Mouse (Mus musculus): Measurements from ENCODE around the gene Tnrc18.
"Not testable (repeated sequence)": the region's sequence is repeated elsewhere in the genome, so short reads cannot be mapped to it uniquely, and the experiment has no call there.

Gene Tnrc18

GRCm38 (mm10) chr5:142817524-142818434 is at the start of gene Tnrc18:
Gene Tnrc18 (minus strand): TSS chr5:142817662.
- DNase-seq (ENCODE audit: low read depth, low spot score): peak; percentile 100

DNA sequence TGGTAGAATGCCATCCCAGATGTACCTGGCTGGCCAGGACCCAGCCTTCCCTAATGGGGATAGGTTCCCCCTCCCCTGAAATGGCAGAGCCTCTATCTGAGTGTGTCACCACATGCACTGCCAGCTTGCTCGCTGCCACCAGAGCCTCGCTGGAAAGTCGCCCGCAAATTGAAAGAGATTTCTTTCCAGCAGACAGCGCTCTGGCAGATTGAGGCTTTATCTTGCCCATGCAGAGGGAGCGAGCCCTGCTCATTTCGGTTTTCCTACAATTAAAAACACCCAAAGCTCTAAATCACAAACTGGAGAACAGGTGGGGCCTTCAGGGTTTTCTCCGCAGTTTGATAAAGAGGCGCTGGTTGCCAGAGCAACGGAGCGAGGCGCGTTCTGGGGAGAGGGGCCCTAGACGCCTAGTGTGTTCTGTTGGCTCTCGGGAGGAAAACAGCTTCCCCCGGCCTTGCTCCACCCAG is 40.3 kb upstream of the Tnrc18 start:
- DNase-seq (ENCODE audit: low read depth, low spot score): peak; percentile 90

DNA sequence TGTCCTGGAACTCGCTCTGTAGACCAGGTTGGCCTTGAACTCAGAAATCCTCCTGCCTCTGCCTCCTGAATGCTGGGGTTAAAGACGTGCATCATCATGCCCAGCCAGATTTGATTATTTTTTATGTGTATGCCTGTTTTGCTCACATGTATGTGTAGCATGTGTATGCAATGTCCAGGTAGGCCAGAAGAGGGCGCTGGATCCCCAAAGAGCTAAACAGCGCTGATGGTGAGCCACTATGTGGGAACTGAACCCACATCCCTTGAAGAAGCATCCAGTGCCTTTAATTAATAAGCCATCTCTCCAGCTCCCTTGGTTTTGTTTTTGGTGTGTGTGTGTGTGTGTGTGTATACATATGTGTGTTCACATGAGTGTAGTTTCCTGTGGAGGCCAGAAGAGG is 38.9 kb upstream of the Tnrc18 start:
- no peak for DNase-seq (ENCODE audit: low read depth, low spot score)

GRCm38 (mm10) chr5:142854877-142855276 is 37.4 kb upstream of the Tnrc18 start:
- peak; percentile 58 for DNase-seq (ENCODE audit: low read depth, low spot score)

DNA sequence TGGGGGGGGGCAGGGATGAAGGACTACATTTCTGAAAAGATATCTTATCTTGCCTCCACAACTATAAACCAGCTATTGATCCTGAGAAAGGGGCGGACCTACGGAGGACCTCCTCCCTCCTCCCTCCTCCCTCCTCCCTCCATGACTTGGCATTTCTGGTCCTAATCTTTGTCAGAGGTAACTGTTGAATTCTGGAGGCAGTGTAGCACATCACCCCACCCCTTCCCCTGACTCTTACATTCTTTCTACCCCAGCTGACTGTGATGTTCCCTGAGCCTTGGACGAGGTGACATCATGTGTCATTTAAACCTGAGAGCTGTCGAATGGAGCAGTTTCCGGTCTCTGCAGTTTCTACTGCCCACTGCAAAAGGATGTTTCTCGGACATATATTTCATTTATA is 36.1 kb upstream of the Tnrc18 start:
- DNase-seq (ENCODE audit: low read depth, low spot score): no peak

- no peak for DNase-seq (ENCODE audit: low read depth, low spot score)
Observed at GRCm38 (mm10) chr5:142851681-142852049, 34.2 kb upstream of the Tnrc18 start.

- DNase-seq (ENCODE audit: low read depth, low spot score): no peak
Observed at GRCm38 (mm10) chr5:142850916-142851680, 33.6 kb upstream of the Tnrc18 start.

DNA sequence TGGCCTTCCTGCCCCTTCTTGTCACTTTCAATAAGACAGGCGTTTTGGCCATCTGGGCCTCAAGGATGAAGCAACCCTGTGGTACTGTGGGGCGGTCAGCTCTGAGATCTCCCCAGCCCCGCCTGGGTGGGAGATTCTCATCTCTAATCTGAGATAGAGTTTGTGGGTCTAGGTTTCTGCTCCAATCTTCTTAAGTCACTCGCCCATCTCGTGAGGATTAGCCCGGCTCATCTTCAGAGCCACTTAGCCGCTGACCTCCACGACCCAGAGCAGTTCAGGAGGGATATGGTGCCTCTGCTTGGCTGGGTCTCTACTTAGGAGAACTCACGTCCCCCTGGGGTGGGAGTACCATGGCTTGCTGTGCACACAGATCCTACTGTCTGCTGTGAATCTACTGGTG is 33.0 kb upstream of the Tnrc18 start:
- DNase-seq (ENCODE audit: low read depth, low spot score): no peak

DNA sequence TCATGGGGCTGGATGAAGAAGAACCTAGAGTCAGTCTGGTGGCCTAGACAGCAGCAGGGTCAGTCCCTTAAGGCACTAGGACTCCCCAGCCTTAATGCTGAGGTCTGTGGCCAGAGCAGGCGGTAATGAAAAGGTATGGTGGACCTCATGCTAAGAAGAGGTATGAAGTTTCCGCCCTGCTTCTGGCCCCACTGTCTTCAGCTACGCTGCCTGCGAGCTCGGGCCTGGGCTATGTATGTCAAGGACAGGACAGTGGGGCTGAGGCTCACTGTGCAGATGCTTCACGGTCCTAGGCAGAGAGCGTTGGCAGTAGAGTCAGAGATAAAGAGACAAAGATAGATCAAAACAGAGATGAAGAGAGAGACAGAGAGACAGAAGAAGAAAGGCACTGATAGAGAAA is 31.4 kb upstream of the Tnrc18 start:
- DNase-seq (ENCODE audit: low read depth, low spot score): no peak

DNA sequence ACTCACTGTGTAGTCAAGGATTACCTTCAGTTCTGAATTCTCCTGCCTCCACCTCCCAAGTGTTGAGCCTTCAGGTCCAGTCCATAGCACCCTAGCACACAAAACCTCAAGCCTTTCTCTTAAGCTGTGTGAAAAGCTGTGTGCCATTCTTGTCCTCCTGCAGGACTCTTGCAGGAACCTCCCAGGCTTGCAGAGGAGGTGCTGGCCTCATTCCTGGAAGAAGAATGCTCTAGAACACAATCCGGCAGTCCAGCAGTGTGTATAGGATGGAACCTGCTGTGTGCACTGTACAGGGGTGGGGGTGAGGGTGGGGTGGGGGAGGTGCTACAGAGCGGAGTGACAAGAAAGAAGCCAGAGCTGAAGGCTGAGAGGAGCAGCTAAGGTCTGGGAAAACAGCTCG is 30.7 kb upstream of the Tnrc18 start:
- peak; percentile 58 for DNase-seq (ENCODE audit: low read depth, low spot score)

DNA sequence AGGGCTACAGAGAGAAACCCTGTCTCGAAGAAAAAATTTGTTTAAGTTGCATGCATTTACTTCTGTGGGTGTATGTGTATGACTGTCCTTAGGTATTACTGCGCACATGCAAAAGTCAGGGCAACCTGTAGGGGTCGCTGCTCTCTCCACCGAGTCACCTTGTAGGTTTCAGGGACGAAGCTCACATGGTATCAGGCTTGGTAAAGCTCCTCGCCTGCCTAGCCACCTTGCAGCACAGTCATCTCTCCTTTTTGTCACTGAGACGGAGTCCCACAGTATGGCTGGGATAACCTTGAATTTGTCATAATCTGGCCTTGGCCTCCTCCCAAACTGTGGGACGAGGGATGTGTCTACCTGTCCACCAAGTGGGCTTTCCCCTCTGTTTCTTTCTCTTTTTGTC is 27.0 kb upstream of the Tnrc18 start:
- peak; percentile 39 for DNase-seq (ENCODE audit: low read depth, low spot score)

DNA sequence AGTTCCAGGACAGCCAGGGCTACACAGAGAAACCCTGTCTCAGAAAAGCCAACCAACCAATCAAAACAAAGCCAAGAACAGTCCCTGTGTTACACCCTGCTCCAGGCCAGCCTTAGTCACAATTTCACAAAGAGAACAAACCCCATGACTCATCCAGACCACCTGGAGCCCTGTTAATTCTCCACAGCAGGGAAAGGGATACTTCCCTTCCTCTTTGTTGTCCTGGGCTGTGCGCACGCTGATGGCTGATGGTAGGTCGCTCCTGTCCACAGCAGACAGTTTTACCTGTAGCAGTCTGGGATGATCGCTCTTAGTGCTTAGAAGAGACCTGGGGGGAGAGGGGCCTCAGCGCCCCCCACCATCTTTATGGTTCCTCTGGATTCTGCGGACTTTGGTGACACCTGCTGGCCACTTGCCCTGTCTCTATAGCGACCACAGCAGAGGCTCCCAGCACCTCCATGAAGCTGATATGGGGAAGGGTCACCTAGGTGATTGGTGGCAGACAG is 24.7 kb upstream of the Tnrc18 start:
- peak; percentile 43 for DNase-seq (ENCODE audit: low read depth, low spot score)

DNA sequence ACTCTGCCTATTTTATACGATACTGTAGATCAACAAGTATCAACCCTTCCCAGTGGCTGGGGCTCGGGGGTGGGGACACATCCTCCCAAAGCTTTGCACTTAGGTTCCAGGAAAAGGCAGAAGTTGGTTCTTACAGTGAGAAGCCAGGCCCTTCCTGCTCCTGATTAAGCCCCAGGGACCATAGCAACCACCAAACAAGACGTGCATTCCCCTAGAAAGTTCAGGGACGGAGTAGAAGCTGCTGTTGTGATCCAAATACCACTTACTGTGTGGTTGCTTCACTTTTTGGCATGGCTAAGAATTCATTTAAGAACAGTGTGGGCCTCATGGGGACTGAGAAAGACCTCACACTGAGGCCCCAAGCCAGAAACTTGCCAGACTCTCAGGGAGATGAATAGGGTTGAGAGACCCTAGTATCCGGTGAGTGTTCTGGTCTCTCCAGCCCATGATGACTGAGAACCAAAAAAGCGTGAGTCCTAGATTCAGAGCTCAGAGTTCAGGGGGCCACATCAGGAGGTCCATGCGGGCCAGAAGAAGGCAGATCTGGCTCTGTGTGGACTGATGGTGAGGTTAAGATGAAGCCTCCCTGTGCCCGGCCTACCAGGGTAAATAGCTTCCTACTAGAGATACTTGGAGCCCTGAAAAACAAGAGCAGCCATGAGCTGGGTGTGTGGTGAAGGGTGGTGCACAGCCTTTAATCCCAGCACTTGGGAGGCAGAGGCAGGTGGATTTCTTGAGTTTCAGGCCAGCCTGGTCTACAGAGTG is 24.1 kb upstream of the Tnrc18 start:
- DNase-seq (ENCODE audit: low read depth, low spot score): no peak

DNA sequence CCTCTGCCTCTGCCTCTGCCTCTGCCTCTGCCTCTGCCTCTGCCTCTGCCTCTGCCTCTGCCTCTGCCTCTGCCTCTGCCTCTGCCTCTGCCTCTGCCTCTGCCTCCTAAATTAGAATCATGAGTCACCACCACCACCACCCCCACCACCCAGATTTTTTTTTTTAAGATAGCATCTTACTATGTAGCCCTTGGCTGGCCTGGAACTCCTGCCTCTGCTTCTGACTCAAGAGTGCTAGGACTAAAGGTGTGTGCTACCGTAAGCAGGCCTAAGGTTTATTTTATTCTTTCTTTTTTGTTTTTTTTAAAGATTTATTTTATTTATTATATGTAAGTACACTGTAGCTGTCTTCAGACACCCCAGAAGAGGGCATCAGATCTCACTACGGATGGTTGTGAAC is 20.0 kb upstream of the Tnrc18 start:
- not testable (repeated sequence) for DNase-seq (ENCODE audit: low read depth, low spot score)

DNA sequence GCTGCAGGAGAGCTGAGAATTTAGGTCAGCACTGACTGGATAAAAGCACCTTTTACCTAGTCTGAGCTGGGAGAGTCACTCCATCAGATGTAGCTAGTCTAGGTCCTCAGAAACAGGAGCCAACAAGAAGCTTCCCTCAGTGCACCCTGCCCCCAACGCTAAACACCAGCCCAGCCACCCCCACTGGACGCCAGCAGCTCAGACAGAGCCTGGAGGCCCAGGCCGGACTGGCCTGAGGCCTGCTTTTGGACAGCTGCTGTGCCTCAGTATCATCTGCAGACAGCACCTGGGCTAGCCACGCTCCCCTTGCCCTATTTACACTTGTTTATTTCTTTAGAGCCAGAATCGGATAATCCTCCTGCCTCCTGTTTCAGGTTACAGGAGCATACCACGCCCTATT is 19.4 kb upstream of the Tnrc18 start:
- DNase-seq (ENCODE audit: low read depth, low spot score): peak; percentile 13

- peak; percentile 54 for DNase-seq (ENCODE audit: low read depth, low spot score)
Observed at GRCm38 (mm10) chr5:142833646-142834438, 16.4 kb upstream of the Tnrc18 start.

- DNase-seq (ENCODE audit: low read depth, low spot score): no peak
Observed at GRCm38 (mm10) chr5:142826131-142826530, 8.7 kb upstream of the Tnrc18 start.

DNA sequence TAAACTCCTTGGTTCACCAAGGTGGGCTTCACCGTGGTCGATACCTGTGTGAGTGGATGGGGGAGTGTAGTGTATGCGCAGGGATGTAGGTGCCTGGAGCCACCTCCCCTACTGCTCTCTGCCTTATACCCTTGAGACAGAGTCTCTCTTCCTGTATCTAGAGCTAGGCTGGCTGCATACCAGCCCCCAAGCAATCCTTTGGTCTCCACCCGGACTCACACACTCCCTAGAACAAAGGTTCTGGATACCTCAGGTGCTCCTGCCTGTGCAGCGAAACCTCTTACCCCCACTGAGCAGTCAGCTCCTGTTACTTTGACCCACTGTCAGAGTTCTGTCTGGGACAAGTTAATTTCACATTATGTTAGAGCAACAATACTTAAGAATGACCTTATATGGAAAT is 8.2 kb upstream of the Tnrc18 start:
- DNase-seq (ENCODE audit: low read depth, low spot score): no peak

DNA sequence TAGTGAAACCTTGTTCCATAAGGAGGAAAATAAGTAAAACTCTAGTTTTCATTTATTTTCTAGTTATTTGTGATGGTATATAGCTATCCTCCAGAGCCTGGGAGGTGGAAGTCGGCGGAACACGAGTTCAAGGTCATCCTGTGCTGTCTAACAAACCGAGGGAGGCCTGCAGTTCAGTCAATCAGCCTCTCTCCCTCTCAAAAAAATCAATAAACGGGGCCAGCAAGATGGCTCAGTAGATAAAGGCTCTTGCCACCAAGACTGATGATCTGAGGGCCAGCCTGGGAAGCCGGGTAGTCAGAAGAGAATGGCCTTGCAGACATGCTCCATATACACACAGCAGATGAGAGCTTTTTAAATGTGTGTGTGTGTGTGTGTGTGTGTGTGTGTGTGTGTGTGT is 6.6 kb upstream of the Tnrc18 start:
- no peak for DNase-seq (ENCODE audit: low read depth, low spot score)

- DNase-seq (ENCODE audit: low read depth, low spot score): peak; percentile 90
Observed at GRCm38 (mm10) chr5:142823096-142824062, 5.9 kb upstream of the Tnrc18 start.
